Mouse (Mus musculus) MEL-GATA-1-ER (cell line): ENCODE data around the gene Nicn1.

Source experiments
- DNase-seq: peaks from one replicate; pipeline ENCODE4 v3.0.0-alpha.2; 2012; ENCODE audit warnings: low read depth; ENCODE audit errors: extremely low read depth

Nicn1 gene

DNA sequence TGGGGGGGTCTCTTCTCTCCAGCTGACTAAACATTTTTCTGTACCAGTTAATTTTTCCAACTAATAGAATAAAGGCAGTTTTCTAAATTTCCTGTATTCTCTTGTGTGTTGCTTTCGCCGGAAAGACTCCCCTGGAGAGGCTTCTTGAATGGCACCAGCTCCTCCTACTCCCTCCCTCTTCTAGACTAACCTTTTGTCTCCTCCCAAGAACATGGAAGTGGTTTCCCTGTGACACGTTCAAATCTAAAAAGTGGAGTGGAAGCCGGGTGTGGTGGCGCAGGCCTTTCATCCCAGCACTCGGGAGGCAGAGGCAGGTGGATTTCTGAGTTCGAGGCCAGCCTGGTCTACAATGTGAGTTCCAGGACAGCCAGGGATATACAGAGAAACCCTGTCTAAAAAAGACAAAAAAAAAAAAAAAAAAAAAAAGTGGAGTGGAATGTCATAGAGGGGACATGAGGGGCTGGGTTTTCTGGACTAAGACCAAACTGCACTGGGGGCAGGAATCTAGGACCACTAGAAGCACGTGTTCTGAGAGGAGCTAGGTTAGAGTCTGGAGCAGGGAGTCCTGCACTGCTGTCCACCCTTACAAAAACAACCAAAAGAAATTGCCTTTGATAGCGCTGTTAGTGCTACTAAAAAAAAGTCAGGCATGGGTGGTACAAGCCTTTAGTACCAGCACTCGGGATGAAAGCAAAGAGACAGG, 47.8 kb downstream of the Nicn1 start:
- no peak for DNase-seq

DNA sequence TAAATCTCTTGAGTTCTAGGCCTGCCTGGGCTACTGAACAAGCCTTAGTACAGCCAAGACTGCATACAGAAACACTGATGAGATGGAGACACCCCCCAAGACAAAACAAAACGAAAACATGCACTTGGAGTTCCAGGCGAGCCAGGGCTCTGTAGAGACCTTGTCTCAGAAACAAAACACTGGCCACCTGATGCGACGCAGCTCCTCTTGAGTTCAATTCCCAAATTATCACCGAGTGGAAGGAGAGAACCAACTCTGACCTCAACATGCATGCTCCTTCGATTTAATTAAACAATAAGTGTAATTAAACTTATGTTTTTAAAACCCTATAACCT, 48.3 kb downstream of the Nicn1 start:
- DNase-seq = no peak

DNA sequence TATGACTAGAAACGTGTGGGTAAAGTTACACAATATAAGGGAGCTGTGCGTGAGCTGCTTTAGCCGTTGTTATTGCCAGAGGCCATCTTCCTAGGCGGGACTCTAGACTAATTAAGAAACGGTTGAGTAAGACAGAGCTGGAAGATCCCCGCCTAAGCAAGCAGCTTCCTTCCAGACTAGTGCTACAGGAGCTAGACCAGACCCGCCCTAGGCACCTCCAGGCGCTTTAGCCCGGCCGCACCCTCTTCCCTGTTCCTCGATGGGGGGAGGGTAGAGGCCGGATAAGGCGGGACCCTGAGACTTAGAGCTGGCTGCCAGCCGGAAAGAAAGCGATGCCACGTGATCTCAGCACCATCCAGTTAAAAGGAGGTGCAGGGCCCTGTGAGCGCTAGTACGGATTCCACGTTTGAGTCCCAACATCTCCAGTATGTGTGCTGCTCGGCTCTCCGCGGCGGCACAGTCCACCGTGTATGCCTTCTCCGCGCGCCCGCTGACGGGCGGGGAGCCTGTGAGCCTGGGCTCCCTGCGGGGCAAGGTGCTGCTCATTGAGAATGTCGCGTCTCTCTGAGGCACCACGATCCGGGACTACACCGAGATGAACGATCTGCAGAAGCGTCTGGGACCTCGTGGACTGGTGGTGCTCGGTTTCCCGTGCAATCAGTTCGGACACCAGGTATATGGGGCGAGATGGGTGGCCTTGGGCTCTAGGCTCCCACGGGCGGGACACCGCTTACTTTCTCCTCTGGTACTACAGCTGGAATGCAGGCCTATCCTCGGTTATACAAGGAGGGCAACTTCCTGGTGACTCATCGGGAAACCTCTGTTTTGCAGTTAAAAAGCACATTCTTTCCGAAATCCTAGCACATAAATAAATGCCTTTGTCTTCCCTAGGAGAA, 48.9 kb downstream of the Nicn1 start, which contains the start of gene Gpx1:
Gene Gpx1, plus strand, starts transcription at position 18 of the 896 bp plus-strand sequence.
- DNase-seq = peak; percentile 95

DNA sequence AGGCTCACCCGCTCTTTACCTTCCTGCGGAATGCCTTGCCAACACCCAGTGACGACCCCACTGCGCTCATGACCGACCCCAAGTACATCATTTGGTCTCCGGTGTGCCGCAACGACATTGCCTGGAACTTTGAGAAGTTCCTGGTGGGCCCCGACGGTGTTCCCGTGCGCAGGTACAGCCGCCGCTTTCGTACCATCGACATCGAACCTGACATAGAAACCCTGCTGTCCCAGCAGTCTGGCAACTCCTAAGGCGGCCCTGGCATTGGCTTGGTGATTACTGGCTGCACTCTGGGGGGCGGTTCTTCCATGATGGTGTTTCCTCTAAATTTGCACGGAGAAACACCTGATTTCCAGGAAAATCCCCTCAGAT, 49.6 kb downstream of the Nicn1 start:
- no peak for DNase-seq

DNA sequence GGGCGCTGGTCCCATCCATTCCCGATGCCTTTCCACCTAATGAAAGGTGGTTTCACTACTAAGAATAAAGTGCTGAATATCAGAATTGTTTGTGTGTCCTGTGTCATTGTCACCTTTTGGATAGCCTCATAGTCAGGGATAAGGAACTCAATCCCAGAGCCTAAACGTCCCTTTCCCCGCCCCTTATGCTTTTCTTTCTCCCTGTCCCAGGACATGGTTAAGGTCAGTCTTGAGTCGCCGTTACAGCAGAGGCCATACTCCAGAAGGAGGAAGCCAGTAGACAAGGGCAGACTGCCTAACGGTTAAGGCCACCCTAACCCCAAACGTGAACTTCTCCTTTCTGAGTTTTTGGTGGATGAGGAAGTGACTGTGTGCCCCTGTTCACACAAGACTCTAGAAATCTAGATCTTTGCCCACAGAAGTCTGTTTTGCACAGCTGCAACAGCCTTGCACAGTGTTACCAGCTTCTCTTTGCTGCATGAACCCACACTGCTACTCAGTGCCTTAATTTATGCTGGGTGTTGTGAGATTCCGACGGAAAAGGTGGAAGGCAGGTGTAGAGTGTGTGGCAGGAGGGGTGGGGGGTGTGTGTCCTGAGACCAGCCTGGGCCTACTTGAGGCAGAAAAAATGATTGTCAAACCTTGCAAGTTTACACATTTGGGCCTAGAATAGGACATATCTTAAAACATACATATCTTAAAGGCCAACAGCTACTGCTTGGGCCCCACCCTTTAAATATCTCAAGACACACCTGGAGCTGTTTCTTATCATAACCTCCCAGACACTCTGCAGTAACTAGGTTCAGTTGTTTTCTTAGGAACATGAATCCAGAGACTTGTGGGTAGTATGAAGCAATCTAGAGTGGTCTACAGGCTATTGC, 50.3 kb downstream of the Nicn1 start:
- peak; percentile 95 for DNase-seq

DNA sequence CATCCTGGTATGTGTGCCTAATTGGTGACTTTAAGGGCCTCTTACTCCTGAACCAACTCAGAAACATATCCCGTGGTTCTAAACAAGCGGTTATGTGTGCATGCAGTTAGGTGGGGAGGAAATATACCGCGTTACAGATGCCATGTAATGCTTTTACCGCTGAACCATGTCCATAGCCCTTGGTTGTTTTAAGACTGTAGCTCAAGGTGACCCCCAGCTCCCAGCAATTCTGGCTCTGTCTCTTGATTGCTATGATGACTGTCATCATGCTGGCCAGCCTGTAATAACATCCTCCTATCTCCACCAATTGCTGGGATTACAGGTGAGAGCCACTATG, 50.9 kb downstream of the Nicn1 start:
- no peak for DNase-seq

DNA sequence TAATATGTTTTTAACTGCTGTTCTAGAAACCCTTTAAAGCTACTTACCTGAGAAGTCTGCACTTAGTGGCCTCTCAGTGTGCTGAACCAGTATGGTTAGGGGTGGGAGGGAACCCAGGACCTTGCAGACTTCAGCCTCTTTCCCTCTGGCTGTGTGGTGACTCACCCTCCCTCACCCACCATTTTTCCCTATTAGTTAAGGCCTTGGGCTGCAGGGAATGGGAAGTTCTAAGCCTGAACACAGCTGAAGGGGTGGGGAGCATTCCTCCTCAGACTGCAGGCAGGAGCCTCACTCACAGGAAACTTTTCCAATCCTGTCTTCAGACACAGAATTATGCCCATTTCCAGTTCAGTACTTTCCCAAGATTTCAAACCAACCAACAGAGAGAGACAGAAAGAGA, 51.6 kb downstream of the Nicn1 start:
- no peak for DNase-seq

DNA sequence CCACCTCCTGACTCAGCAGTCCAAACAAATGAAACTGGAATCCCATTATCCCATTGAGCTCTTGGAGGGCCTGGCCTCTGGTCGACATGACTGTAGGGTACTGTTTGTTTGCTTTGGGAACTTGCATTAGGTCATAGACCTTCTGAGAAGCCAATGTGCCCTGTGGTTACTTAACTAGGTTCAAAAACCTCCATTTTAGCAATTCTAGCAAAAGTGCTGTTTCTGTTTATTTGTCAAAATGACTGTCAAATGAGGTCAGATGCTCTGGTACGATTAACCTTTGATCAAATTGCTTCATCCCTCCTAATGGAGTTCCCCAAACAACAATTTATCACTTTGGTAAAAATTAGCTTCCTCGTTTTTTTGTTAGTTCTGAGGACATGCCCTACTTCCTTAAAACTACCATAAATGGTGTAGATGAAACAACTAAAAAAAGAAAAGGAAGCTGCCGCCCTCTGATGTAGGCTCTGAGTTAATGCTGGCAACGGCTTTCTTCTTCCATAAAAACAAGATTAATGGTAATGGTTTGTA, 52.1 kb downstream of the Nicn1 start:
- DNase-seq = peak; percentile 88

DNA sequence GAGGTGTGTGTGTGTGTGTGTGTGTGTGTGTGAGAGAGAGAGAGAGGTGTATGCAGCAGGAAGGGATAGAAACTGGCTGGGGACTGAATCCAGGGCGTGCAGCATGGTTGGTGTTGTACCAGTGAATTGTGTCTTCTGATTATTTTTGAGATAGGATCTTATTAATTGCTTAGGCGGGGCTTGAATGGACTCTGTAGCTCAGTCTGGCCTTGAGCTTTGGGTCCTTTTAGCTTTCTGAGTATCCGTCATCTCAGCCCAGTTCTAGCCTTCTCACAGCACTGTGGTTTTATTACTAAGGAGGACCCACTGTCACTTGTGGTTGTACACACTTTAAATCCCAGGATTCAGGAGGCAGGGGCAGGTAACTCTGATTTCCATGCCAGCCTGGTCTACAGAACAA, 53.1 kb downstream of the Nicn1 start:
- no peak for DNase-seq

DNA sequence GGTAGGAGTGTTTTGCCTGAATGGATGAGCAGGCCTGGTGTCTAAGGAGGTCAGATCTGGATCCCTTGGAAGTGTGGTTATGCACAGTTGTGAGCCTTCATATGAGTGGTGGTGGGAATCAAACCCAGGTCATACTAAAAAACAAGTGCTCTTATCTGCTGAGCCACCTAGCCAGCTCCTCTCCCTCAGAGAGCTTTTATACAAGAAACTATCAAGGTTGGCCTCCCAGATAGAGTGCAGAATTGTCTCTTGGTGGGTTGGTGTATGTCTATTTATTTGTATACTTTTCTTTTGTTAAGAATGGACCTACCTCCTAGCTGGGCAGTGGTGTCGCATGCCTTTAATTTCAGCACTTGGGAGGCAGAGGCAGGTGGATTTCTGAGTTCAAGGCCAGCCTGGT, 53.6 kb downstream of the Nicn1 start:
- DNase-seq = peak; percentile 44

DNA sequence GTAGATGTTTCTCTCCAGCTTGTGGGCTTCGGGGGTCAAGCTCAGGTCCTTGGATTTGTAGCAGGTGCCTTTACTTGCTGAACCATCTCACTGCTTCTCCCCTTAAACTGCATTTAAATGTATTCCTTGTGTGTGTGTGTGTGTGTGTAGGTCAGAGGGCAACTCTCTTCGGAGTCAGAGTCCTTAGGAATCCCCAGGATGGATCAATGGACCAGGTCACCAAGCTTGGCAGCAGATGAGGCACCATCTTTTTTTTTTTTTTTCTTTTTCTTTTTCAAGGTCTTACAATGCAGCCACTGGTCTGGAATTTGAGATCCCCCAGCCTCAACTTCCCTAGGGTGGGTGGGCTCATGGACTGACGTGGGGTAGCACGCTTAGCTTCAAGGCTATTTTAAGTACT, 54.2 kb downstream of the Nicn1 start:
- DNase-seq = no peak
